Mouse (Mus musculus) adrenal gland, postnatal 4 days (tissue): ENCODE data around the gene Smc6. TPM values are rescaled to one million over a fixed set of nuclear protein-coding genes. Genes with fewer than 3 reads are reported as not detected.

Source experiments
- microRNA-seq: library from miRNA; unstranded; fragments of <30 nt; microRNA quantifications from one replicate; pipeline ENCODE4 v1.2.0, GENCODE M21; 2021
- total RNA-seq, 2 experiments: library from RNA; stranded (reverse); gene quantifications; 2 replicates each; pipeline ENCODE4 v1.2.3; 2021

Gene Smc6
- total RNA-seq, 2 experiments from 2014 or later = 61.7 to 66.1 TPM

Small RNA genes within 50 kb of the gene (microRNA-seq; reads per million reads assigned to microRNA genes)
- gene Mir7675 = 1.1 reads per million

Other genes with a start within 250 kb of the Smc6 start
- gene Kcns3, start 114.8 kb upstream of the Smc6 start, total RNA-seq = 1 to 10 TPM; 4.9 to 5.3 TPM
- gene Msgn1, start 56.9 kb upstream of the Smc6 start, total RNA-seq = not detected
- 1 to 10 TPM; 6.3 to 10.0 TPM for gene Gen1, start 85 bp upstream of the Smc6 start, total RNA-seq
- 10 to 100 TPM; 38.5 to 38.8 TPM for gene Vsnl1, start 170.7 kb downstream of the Smc6 start, total RNA-seq
- under 1 TPM; 0.54 to 0.84 TPM for gene Rad51ap2, start 190.2 kb downstream of the Smc6 start, total RNA-seq